Mouse (Mus musculus): ENCODE data around the gene Rnd1.

GRCm38 (mm10) chr15:98704312-98704711 is 27.1 kb upstream of the Rnd1 start:
- TF ChIP-seq POLR2A (IDR thresholded peaks at IDR 0.05; ENCODE audit: low read depth, low read length) (no peak), CTCF (IDR thresholded peaks at IDR 0.05; ENCODE audit: borderline replicate concordance, insufficient read depth, low read length) (no peak)

All from embryonic fibroblast, embryonic 13.5 days (primary cell).